Mouse (Mus musculus): ENCODE data around the gene Kif5a.
A peak's percentile ranks its signal among the peaks of the same experiment; 100 is the strongest.

Gene Kif5a

GRCm38 (mm10) chr10:127265727-127266111 lies 2.6 kb upstream of the Kif5a start:
- DNase-seq (ENCODE audit: low spot score), result peak; percentile 40

GRCm38 (mm10) chr10:127264971-127265370 lies 1.8 kb upstream of the Kif5a start:
- no peak for DNase-seq (ENCODE audit: low spot score)

GRCm38 (mm10) chr10:127264336-127264735 lies 1.2 kb upstream of the Kif5a start:
- DNase-seq (ENCODE audit: low spot score), result peak; percentile 67

GRCm38 (mm10) chr10:127263631-127264030 lies 483 bp upstream of the Kif5a start:
- peak; percentile 45 for DNase-seq (ENCODE audit: low spot score)

GRCm38 (mm10) chr10:127261706-127262547 lies 1.2 kb downstream of the Kif5a start:
- DNase-seq (ENCODE audit: low spot score), result no peak

GRCm38 (mm10) chr10:127258489-127258888 lies 4.7 kb downstream of the Kif5a start:
- DNase-seq (ENCODE audit: low spot score), result no peak

- DNase-seq (ENCODE audit: low spot score), result no peak
Observed at GRCm38 (mm10) chr10:127257790-127258189, 5.4 kb downstream of the Kif5a start.

- peak; percentile 70 for DNase-seq (ENCODE audit: low spot score)
Observed at GRCm38 (mm10) chr10:127255625-127256345, 7.4 kb downstream of the Kif5a start.

- no peak for DNase-seq (ENCODE audit: low spot score)
Observed at GRCm38 (mm10) chr10:127250810-127251209, 12.3 kb downstream of the Kif5a start.

- no peak for DNase-seq (ENCODE audit: low spot score)
Observed at GRCm38 (mm10) chr10:127238241-127238824, 24.8 kb downstream of the Kif5a start.

GRCm38 (mm10) chr10:127236541-127236940 lies 26.6 kb downstream of the Kif5a start:
- no peak for DNase-seq (ENCODE audit: low spot score)

- no peak for DNase-seq (ENCODE audit: low spot score)
Observed at GRCm38 (mm10) chr10:127233141-127233540, 30.0 kb downstream of the Kif5a start.

- no peak for DNase-seq (ENCODE audit: low spot score)
Observed at GRCm38 (mm10) chr10:127231741-127232140, 31.4 kb downstream of the Kif5a start.

- no peak for DNase-seq (ENCODE audit: low spot score)
Observed at GRCm38 (mm10) chr10:127230693-127231092, 32.5 kb downstream of the Kif5a start.

GRCm38 (mm10) chr10:127228897-127229296 lies 34.3 kb downstream of the Kif5a start:
- peak; percentile 80 for DNase-seq (ENCODE audit: low spot score)

GRCm38 (mm10) chr10:127227163-127227562 lies 36.0 kb downstream of the Kif5a start:
- no peak for DNase-seq (ENCODE audit: low spot score)

GRCm38 (mm10) chr10:127226318-127226895 lies 36.7 kb downstream of the Kif5a start:
- peak; percentile 43 for DNase-seq (ENCODE audit: low spot score)

GRCm38 (mm10) chr10:127225732-127226131 lies 37.4 kb downstream of the Kif5a start:
- no peak for DNase-seq (ENCODE audit: low spot score)

GRCm38 (mm10) chr10:127225213-127225612 lies 37.9 kb downstream of the Kif5a start:
- DNase-seq (ENCODE audit: low spot score), result no peak

GRCm38 (mm10) chr10:127218339-127218738 lies 44.8 kb downstream of the Kif5a start:
- no peak for DNase-seq (ENCODE audit: low spot score)

- DNase-seq (ENCODE audit: low spot score), result peak; percentile 43
Observed at GRCm38 (mm10) chr10:127217177-127217576, 46.0 kb downstream of the Kif5a start.

- DNase-seq (ENCODE audit: low spot score), result no peak
Observed at GRCm38 (mm10) chr10:127216456-127216855, 46.7 kb downstream of the Kif5a start.
